Mouse (Mus musculus): ENCODE data around the gene Heatr5a. TPM values are rescaled to one million over a fixed set of nuclear protein-coding genes. Genes with fewer than 3 reads are reported as not detected.
A peak's percentile ranks its signal among the peaks of the same experiment; 100 is the strongest.

The Heatr5a gene
- total RNA-seq, 1 experiment, result 20.9 TPM

GRCm38 (mm10) chr12:51830077-51830402 lies 141.1 kb downstream of the Heatr5a start:
- Histone ChIP-seq H3K9ac (ENCODE audit: insufficient read depth, low read depth, low read length, poor library complexity, severe bottlenecking) (peak overlapping the region; percentile 78), H3K36me3 (ENCODE audit: control insufficient read depth, insufficient read depth, low read length, poor library complexity, severe bottlenecking) (no peaks in the 10 kb centered on the region), H3K27ac (ENCODE audit: insufficient read depth, low read depth, low read length, poor library complexity, severe bottlenecking) (peak overlapping the region; percentile 46; the same call in 1 of the 2 replicates), H3K9me3 (ENCODE audit: control insufficient read depth, insufficient read depth, low read depth, low read length) (no peaks in the 10 kb centered on the region), H3K4me3 (ENCODE audit: insufficient read depth in 1 of 2, low read depth in 1 of 2, low read length in 2 of 2, poor library complexity in 1 of 2, severe bottlenecking in 1 of 2) (peak overlapping the region; percentile 70 to 74), H3K4me1 (ENCODE audit: control insufficient read depth in 2 of 2, insufficient read depth in 2 of 2, low read length in 2 of 2, poor library complexity in 1 of 2) (0 out of 4 replicates have a peak, but pooled peaks cover 0 to 3% of the 10 kb centered on the region in 2 experiments)
- no peak for DNase-seq (ENCODE audit: low read depth, low spot score)
- TF ChIP-seq HCFC1 (IDR thresholded peaks at IDR 0.05; ENCODE audit: borderline replicate concordance, insufficient read depth, low read length) (no peak), ZC3H11A (IDR thresholded peaks at IDR 0.05; ENCODE audit: borderline replicate concordance, low read depth, low read length) (no peak), ZNF384 (IDR thresholded peaks at IDR 0.05; ENCODE audit: low read depth, low read length) (no peak), CHD2 (IDR thresholded peaks at IDR 0.05; ENCODE audit: low read depth, low read length) (no peak), MAFK (IDR thresholded peaks at IDR 0.05; ENCODE audit: insufficient read depth, low read depth, low read length) (no peak)
- in situ Hi-C loops (cut with MboI; ENCODE audit: low sequenced_read_pairs in 2 of 2, unreplicated experiment in 2 of 2), result no loop called here

- H3K4me3 ChIP-seq (ENCODE audit: insufficient read depth in 1 of 2, low read depth in 1 of 2, low read length in 2 of 2, poor library complexity in 1 of 2, severe bottlenecking in 1 of 2), result peak within 1 kb of the TSS; percentile 70 to 74
- H3K36me3 ChIP-seq (ENCODE audit: control insufficient read depth, insufficient read depth, low read length, poor library complexity, severe bottlenecking), result no peaks in the 10 kb centered on the region
- DNase-seq (ENCODE audit: low read depth, low spot score), result peak; percentile 41
- in situ Hi-C loops (cut with MboI; ENCODE audit: low sequenced_read_pairs in 2 of 2, unreplicated experiment in 2 of 2), result no loop called here
- 0 out of 4 replicates have a peak, but pooled peaks cover 0 to 3% of the 10 kb centered on the region in 2 experiments for H3K4me1 ChIP-seq (ENCODE audit: control insufficient read depth in 2 of 2, insufficient read depth in 2 of 2, low read length in 2 of 2, poor library complexity in 1 of 2)
- peak within 1 kb of the TSS; percentile 78 for H3K9ac ChIP-seq (ENCODE audit: insufficient read depth, low read depth, low read length, poor library complexity, severe bottlenecking)
- peak within 1 kb of the TSS; percentile 46 for H3K27ac ChIP-seq (ENCODE audit: insufficient read depth, low read depth, low read length, poor library complexity, severe bottlenecking)
- no peaks in the 10 kb centered on the region for H3K9me3 ChIP-seq (ENCODE audit: control insufficient read depth, insufficient read depth, low read depth, low read length)
- TF ChIP-seq CHD2 (IDR thresholded peaks at IDR 0.05; ENCODE audit: low read depth, low read length) (no peak), MAFK (IDR thresholded peaks at IDR 0.05; ENCODE audit: insufficient read depth, low read depth, low read length) (no peak), ZC3H11A (IDR thresholded peaks at IDR 0.05; ENCODE audit: borderline replicate concordance, low read depth, low read length) (no peak), HCFC1 (IDR thresholded peaks at IDR 0.05; ENCODE audit: borderline replicate concordance, insufficient read depth, low read length) (no peak)
These were observed 141.6 kb downstream of the Heatr5a start, which contains the start of gene Hectd1 for GRCm38 (mm10) chr12:51829290-51830076. TSS of gene Hectd1 (minus strand) at chr12:51829536.

DNA sequence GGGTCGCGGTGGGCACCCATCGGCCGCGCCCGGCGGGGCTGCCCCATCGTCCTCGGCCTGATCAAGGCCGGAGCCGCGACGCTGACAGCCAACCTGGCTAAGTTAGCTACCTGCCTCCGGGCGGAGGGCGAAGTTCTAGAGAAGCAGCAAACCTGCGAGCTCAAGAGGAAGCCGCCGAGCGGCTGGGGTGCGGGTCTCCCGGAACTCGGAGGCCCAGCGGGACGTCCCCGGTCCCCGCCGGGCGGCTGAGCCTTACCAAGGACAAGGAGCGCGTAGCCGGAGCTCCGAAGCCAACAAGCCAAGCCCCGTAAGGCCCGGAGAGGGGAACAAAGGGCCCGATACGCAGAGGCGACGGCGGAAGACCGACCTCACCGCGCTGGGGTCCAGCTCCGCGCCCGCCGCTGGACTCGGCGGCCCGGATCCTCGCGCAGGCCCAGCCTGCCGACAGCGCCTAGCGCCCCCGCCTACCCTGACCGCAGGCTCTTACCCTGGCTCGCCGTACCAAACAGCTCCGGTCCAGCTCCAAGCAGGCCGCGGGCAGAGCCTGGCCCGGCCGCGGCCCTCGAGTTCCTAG lies 142.3 kb downstream of the Heatr5a start:
- peak overlapping the region; percentile 46 for H3K27ac ChIP-seq (ENCODE audit: insufficient read depth, low read depth, low read length, poor library complexity, severe bottlenecking)
- H3K4me3 ChIP-seq (ENCODE audit: insufficient read depth in 1 of 2, low read depth in 1 of 2, low read length in 2 of 2, poor library complexity in 1 of 2, severe bottlenecking in 1 of 2), result peak overlapping the region; percentile 70 to 74
- 0 out of 4 replicates have a peak, but pooled peaks cover 0 to 3% of the 10 kb centered on the region in 2 experiments for H3K4me1 ChIP-seq (ENCODE audit: control insufficient read depth in 2 of 2, insufficient read depth in 2 of 2, low read length in 2 of 2, poor library complexity in 1 of 2)
- H3K36me3 ChIP-seq (ENCODE audit: control insufficient read depth, insufficient read depth, low read length, poor library complexity, severe bottlenecking), result no peaks in the 10 kb centered on the region
- TF ChIP-seq HCFC1 (IDR thresholded peaks at IDR 0.05; ENCODE audit: borderline replicate concordance, insufficient read depth, low read length), result no peak
- no peak for TF ChIP-seq CHD2 (IDR thresholded peaks at IDR 0.05; ENCODE audit: low read depth, low read length)
- in situ Hi-C loops (cut with MboI; ENCODE audit: low sequenced_read_pairs in 2 of 2, unreplicated experiment in 2 of 2), result no loop called here
- peak overlapping the region; percentile 78 for H3K9ac ChIP-seq (ENCODE audit: insufficient read depth, low read depth, low read length, poor library complexity, severe bottlenecking)
- H3K9me3 ChIP-seq (ENCODE audit: control insufficient read depth, insufficient read depth, low read depth, low read length), result no peaks in the 10 kb centered on the region
- no peak for DNase-seq (ENCODE audit: low read depth, low spot score)

DNA sequence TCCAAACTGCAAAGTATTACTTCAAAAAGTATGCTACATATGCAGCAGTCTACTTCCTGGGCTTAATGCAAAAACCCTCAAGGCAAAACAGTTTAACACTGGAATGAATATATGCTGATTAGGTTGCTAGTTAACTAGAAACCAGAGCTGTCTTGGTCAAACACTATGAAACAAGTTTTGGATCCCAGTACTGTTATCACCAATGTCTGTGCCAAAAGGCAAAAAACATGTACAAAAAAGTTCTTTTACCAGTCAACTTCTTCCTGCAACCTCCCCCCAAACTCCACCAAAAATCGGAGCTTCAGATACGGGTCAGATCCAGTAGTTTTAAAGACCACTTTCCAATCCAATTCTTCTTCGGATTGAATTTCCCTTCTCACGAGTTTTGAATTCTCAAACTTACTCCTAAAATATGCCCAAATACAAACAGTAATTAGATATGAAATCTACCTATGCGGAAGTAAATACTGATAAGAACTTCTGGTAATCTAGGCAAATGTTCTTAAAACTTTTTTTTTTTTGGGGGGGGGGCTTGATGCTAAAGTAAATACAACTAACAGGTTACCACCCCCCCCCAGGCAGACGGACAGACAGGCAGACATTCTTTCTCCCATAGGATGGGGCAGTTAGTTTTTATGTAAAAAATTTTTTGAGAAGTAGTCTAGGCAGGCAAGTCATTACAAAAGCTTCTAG lies 143.0 kb downstream of the Heatr5a start:
- Histone ChIP-seq H3K9ac (ENCODE audit: insufficient read depth, low read depth, low read length, poor library complexity, severe bottlenecking) (peak overlapping the region; percentile 78), H3K4me1 (ENCODE audit: control insufficient read depth in 2 of 2, insufficient read depth in 2 of 2, low read length in 2 of 2, poor library complexity in 1 of 2) (0 out of 4 replicates have a peak, but pooled peaks cover 0 to 3% of the 10 kb centered on the region in 2 experiments), H3K4me3 (ENCODE audit: insufficient read depth in 1 of 2, low read depth in 1 of 2, low read length in 2 of 2, poor library complexity in 1 of 2, severe bottlenecking in 1 of 2) (peak overlapping the region; percentile 70 to 74)

More for the DNA sequence above, 143.0 kb downstream of the Heatr5a start:
- H3K9me3 ChIP-seq (ENCODE audit: control insufficient read depth, insufficient read depth, low read depth, low read length), result no peaks in the 10 kb centered on the region
- no peak overlapping the region for H3K27ac ChIP-seq (ENCODE audit: insufficient read depth, low read depth, low read length, poor library complexity, severe bottlenecking)
- in situ Hi-C loops (cut with MboI; ENCODE audit: low sequenced_read_pairs in 2 of 2, unreplicated experiment in 2 of 2), result no loop called here
- TF ChIP-seq MAFK (IDR thresholded peaks at IDR 0.05; ENCODE audit: insufficient read depth, low read depth, low read length) (no peak), ZC3H11A (IDR thresholded peaks at IDR 0.05; ENCODE audit: borderline replicate concordance, low read depth, low read length) (no peak), CHD2 (IDR thresholded peaks at IDR 0.05; ENCODE audit: low read depth, low read length) (no peak), HCFC1 (IDR thresholded peaks at IDR 0.05; ENCODE audit: borderline replicate concordance, insufficient read depth, low read length) (no peak), ZNF384 (IDR thresholded peaks at IDR 0.05; ENCODE audit: low read depth, low read length) (no peak)
- DNase-seq (ENCODE audit: low read depth, low spot score), result no peak
- no peaks in the 10 kb centered on the region for H3K36me3 ChIP-seq (ENCODE audit: control insufficient read depth, insufficient read depth, low read length, poor library complexity, severe bottlenecking)

Other genes starting within 250 kb of the Heatr5a start
- gene Hectd1, start 141.8 kb downstream of the Heatr5a start, total RNA-seq (2012; rRNA removed), result 38.2 and 45.1 TPM in 2 replicates
- gene Dtd2, start 35.2 kb upstream of the Heatr5a start, total RNA-seq (2012; rRNA removed), result 11.9 and 12.6 TPM in 2 replicates
- gene Gpr33, start 56.7 kb upstream of the Heatr5a start, total RNA-seq (2012; rRNA removed), result not detected in 2 replicates
- 6.6 and 7.3 TPM in 2 replicates for gene Nubpl, start 126.4 kb upstream of the Heatr5a start, total RNA-seq (2012; rRNA removed)